Mouse (Mus musculus): Measurements from ENCODE around the gene Dab1.

- TF ChIP-seq CTCF (IDR thresholded peaks at IDR 0.05; ENCODE audit: extremely low read depth, insufficient read depth, insufficient read length, insufficient replicate concordance) (no peak), POLR2A (IDR thresholded peaks at IDR 0.05; ENCODE audit: low read depth, low read length) (no peak)
Measured at GRCm38 (mm10) chr4:104512513-104512912, 893.4 kb downstream of the Dab1 start.

Data from spleen, adult 2 months (tissue).